Mouse (Mus musculus) liver, postnatal 0 days (tissue): ENCODE measurements around the gene Dock8.

Experiments used
- CTCF ChIP-seq: sonication (generic); IDR thresholded peaks from 2 replicates; pipeline ENCODE4 v1.5.1; 2016; ENCODE audit warnings: antibody characterized with exemption, low read depth
- EP300 ChIP-seq: IDR thresholded peaks from 2 replicates; pipeline ENCODE4 v1.6.1; 2016; ENCODE audit warnings: antibody characterized with exemption, low read depth, mild to moderate bottlenecking

GRCm38 (mm10) chr19:24993526-24993925, 5.8 kb upstream of the Dock8 start:
- TF ChIP-seq CTCF (no peak), EP300 (no peak)
